Mouse (Mus musculus) midbrain, embryonic 11.5 days (tissue): ENCODE data around the gene Pacsin1. TPM values are rescaled to one million over a fixed set of nuclear protein-coding genes. Genes with fewer than 3 reads are reported as not detected.
A peak's percentile ranks its signal among the peaks of the same experiment; 100 is the strongest.
"Not testable (repeated sequence)": the region's sequence is repeated elsewhere in the genome, so short reads cannot be mapped to it uniquely, and the experiment has no call there.

Experiments
- ATAC-seq: fragments of 200-750 bp; cut with Nextera tagmentation; 2 replicates; pipeline ENCODE4 v1.8.0; 2017; ENCODE audit warnings: moderate TSS enrichment, moderate library complexity; ENCODE audit not compliant: low FRiP score
- DNase-seq: peaks from one replicate; pipeline ENCODE4 v3.0.0; 2015; ENCODE audit warnings: low spot score; ENCODE audit errors: missing footprints
- H3K27ac ChIP-seq: fragments of 300-500 bp; sonication (generic); 2 replicates; pipeline ENCODE4 v1.5.1; 2014; ENCODE audit warnings: low read depth, low read length
- H3K27me3 ChIP-seq: fragments of 300-500 bp; sonication (generic); 2 replicates; pipeline ENCODE4 v1.6.1; 2014; ENCODE audit warnings: mild to moderate bottlenecking, low read length, moderate library complexity, mixed read lengths; ENCODE audit not compliant: control insufficient read depth, insufficient read depth
- H3K36me3 ChIP-seq: fragments of 300-500 bp; sonication (generic); 2 replicates; pipeline ENCODE4 v1.6.1; 2014; ENCODE audit warnings: mild to moderate bottlenecking, low read length, moderate library complexity, mixed read lengths; ENCODE audit not compliant: control insufficient read depth, insufficient read depth
- H3K4me1 ChIP-seq: fragments of 300-500 bp; sonication (generic); 2 replicates; pipeline ENCODE4 v1.6.1; 2014; ENCODE audit warnings: low read length; ENCODE audit not compliant: control insufficient read depth, insufficient read depth
- H3K4me2 ChIP-seq: fragments of 300-500 bp; sonication (generic); 2 replicates; pipeline ENCODE4 v1.6.1; 2014; ENCODE audit warnings: mild to moderate bottlenecking, moderate library complexity
- H3K4me3 ChIP-seq: fragments of 300-500 bp; sonication (generic); 2 replicates; pipeline ENCODE4 v1.5.1; 2014; ENCODE audit warnings: low read depth, low read length
- H3K9ac ChIP-seq: fragments of 300-500 bp; sonication (generic); 2 replicates; pipeline ENCODE4 v1.6.1; 2014; ENCODE audit warnings: low read length
- H3K9me3 ChIP-seq: fragments of 300-500 bp; sonication (generic); 2 replicates; pipeline ENCODE4 v1.6.1; 2016; ENCODE audit warnings: low read length; ENCODE audit not compliant: control insufficient read depth
- WGBS: fragments of 180-500 bp; shearing (Covaris S2); extraction: QIAGEN DNeasy Blood & Tissue Kit; methylation state at CpG from one replicate; pipeline ENCODE4 v1.1.7; 2014; 5-methylcytosine and 5-hydroxymethylcytosine counted together
- polyA plus RNA-seq: library from polyadenylated mRNA; unstranded; fragments of >200 nt; fragmentation: Nextera tagmentation; extraction: Ambion mirVana; gene quantifications from 2 replicates; pipeline ENCODE4 v1.2.1, GENCODE M21; 2014

Gene Pacsin1
- polyA plus RNA-seq, 1 experiment from 2014 or later: 4.5 TPM

DNA sequence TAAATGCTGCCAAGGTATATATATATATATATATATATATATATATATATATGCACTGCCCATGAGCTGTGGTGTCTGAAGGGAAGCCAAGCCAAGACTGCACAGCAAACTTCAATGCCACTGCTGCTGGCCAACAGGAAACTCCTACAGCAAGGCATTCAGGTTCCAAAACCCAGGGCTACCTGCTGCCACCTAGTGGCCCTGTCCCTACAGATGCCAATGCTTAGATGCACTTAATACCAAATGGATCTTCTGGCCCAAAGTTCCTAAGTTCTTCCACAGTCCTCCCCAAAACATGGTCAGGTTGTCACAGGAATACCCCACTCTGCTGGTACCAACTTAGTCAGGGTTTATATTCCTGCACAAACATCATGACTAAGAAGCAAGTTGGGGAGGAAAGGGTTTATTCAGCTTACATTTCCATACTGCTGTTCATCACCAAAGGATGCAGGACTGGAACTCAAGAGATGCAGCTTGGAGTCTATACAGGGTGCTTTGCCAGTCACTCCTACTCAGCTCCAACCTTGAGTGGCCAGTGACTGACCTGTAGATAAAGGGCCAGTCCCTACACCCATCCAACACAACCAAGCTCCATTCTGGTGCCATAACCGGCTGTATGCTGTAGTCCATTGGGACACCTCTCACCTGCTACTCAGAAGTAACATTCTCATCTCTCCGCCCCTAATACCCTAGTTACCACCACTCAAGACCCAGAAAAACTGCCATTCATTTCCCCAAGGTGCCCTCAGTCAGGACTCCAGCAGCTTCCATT, 25.9 kb upstream of the Pacsin1 start:
- Histone ChIP-seq H3K4me3 (no peak overlapping the region), H3K9ac (no peak overlapping the region), H3K4me2 (no peak overlapping the region), H3K27me3 (no peaks in the 10 kb centered on the region), H3K36me3 (peaks cover 28% of the 10 kb centered on the region), H3K27ac (no peak overlapping the region), H3K9me3 (no peaks in the 10 kb centered on the region), H3K4me1 (peaks cover 25% of the 10 kb centered on the region)
- peak; percentile 96 for DNase-seq
- no peak for ATAC-seq
- 73% methylated on average over 2 of the region's 2 CpGs for WGBS

DNA sequence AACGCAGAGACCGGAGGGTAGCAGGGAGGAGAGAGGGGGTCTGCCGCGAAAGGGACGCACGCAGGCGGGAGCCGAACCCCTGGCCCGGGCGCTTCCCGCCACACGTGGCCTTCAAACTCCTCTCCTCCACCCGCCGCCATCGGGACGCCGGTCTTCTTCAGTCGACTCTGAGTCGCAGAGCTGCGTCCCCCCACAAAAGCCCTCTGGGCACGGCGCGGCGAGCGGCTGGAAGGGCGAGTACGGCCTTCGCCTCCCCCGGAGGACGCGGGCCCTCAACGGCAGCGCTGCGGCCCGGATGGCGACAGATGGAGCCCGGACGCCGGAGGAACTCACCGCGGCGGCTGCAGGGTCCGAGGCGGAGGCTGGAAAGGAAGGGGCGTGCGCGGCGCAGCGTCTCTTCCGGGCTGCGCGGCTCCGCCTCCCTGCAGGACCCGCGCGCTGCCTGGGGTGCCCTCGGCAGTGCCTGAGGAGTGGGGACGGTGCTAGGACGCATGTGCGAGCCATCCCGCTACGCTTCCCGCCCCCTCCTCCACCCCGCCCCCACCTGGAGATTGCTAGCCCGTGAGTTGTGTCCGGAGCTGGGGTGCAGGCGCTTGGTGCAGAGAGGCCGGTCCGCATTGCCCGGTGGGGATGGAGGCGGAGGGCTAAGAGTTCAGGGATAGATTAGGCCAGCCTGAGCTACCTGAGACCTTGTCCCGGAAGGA, 20.3 kb upstream of the Pacsin1 start, which contains the start of gene RPS10-NUDT3:
Gene RPS10-NUDT3 (minus strand): TSS at position 352 of the 704 bp plus-strand sequence.
- H3K36me3 ChIP-seq: peaks cover 27% of the 10 kb centered on the region
- H3K9ac ChIP-seq: peak within 1 kb of the TSS; percentile 91
- ATAC-seq: peak; percentile 98
- WGBS: under 1% methylated on average over 62 of the region's 72 CpGs
- no peaks in the 10 kb centered on the region for H3K9me3 ChIP-seq
- no peaks in the 10 kb centered on the region for H3K27me3 ChIP-seq
- peak within 1 kb of the TSS; percentile 61 for H3K27ac ChIP-seq
- peak; percentile 99 for DNase-seq
- H3K4me3 ChIP-seq: peak within 1 kb of the TSS; percentile 80
- peaks cover 20% of the 10 kb centered on the region for H3K4me1 ChIP-seq
- H3K4me2 ChIP-seq: peak within 1 kb of the TSS; percentile 82

DNA sequence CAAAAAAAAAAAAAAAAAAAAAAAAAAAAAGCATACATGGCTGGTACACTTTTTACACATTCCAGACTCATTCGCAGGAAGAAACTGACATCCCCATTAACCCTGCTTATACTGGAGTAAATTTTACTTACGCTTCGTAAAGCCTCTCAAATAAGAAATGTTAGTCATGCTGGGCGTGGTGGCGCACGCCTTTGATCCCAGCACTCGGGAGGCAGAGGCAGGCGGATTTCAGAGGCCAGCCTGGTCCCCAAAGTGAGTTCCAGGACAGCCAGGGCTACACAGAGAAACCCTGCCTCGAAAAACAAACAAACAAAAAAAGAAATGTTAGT, 19.8 kb upstream of the Pacsin1 start:
- not testable (repeated sequence) for H3K27ac ChIP-seq, H3K27me3 ChIP-seq, DNase-seq, ATAC-seq, H3K9me3 ChIP-seq
- H3K4me2 ChIP-seq: peak overlapping the region; percentile 43
- peak overlapping the region; percentile 80 for H3K4me3 ChIP-seq
- peaks cover 24% of the 10 kb centered on the region for H3K36me3 ChIP-seq
- H3K9ac ChIP-seq: peak overlapping the region; percentile 46; the same call in 1 of the 2 replicates
- H3K4me1 ChIP-seq: peaks cover 20% of the 10 kb centered on the region
- 57% methylated on average over 9 of the region's 9 CpGs for WGBS

DNA sequence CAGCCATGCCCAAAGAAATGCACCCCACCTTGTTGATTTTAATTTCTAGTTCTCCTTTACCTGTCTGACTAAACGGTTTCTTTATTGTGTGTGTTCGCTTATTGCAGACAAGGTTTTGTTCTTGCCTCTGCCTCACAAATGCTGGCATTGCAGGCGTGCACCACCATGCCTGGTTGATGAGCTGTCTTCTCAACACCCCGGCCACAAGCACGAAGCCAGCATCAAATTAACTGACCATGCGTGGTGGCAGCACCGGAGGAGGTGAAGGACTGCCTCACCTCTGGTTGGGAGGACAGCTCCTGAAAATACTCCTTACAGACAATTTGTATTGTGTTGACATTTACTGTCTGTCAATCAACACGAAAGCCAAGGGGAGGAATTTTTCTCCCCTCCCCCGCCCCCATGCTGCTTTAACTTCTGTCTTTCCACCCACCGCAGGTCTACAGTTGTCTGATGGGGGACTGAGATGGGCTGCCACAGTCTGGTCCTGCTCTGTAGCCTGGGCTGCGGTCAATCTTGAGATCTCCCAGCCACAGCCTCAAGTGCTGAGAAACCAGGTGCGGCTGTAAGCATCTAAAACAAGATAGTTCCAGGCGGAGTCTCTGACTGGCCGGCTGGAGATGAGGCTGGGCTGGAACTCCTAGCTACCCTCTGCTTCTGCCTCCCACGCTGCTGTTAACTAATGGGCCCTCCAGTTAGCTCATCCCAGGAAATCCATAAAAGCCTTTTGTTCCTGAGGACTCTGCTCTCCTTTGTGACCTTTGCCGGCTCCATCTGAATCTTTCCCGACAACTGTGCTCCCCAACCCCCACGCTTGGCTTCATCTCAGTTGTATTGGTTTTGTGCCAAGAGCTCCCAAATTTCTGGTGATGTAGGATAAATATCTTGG, 18.9 kb upstream of the Pacsin1 start, which contains the start of gene Rps10:
Gene Rps10 (minus strand): TSS at position 538 of the 889 bp plus-strand sequence.
- peak within 1 kb of the TSS; percentile 80 for H3K4me3 ChIP-seq
- WGBS: 54% methylated on average over 18 of the region's 18 CpGs
- peak within 1 kb of the TSS; percentile 33 for H3K9ac ChIP-seq
- no peaks in the 10 kb centered on the region for H3K27me3 ChIP-seq
- no peak for ATAC-seq
- H3K9me3 ChIP-seq: no peaks in the 10 kb centered on the region
- peaks cover 16% of the 10 kb centered on the region for H3K36me3 ChIP-seq
- no peak within 1 kb of the TSS for H3K27ac ChIP-seq
- DNase-seq: no peak
- peaks cover 20% of the 10 kb centered on the region for H3K4me1 ChIP-seq
- peak within 1 kb of the TSS; percentile 43; the same call in 1 of the 2 replicates for H3K4me2 ChIP-seq

DNA sequence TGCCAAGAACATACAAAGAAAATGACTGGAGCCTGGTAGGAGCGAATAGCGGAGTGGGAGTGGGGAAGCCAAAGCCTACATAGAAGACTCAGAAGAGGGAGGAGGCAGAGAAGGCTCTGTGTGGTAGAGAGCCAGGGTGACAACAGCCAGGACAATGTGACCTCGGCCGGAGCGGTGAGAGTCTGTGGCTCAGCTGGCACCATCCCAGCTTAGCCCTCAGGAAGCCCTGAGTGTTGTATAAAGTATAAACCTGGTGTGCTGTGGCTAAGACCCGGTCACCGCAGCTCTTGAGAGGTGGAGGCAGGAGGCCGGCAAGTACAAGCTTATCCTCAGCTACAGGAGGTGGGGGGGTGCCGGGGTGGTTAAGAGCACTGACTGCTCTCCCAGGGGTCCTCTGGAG, 18.0 kb upstream of the Pacsin1 start:
- 71% methylated on average over 9 of the region's 9 CpGs for WGBS
- no peak for DNase-seq
- H3K36me3 ChIP-seq: peaks cover 7% of the 10 kb centered on the region
- ATAC-seq: no peak
- no peak overlapping the region for H3K27ac ChIP-seq
- no peak overlapping the region for H3K4me2 ChIP-seq
- no peaks in the 10 kb centered on the region for H3K9me3 ChIP-seq
- no peak overlapping the region for H3K4me3 ChIP-seq
- H3K9ac ChIP-seq: no peak overlapping the region
- H3K27me3 ChIP-seq: no peaks in the 10 kb centered on the region
- peaks cover 20% of the 10 kb centered on the region for H3K4me1 ChIP-seq

DNA sequence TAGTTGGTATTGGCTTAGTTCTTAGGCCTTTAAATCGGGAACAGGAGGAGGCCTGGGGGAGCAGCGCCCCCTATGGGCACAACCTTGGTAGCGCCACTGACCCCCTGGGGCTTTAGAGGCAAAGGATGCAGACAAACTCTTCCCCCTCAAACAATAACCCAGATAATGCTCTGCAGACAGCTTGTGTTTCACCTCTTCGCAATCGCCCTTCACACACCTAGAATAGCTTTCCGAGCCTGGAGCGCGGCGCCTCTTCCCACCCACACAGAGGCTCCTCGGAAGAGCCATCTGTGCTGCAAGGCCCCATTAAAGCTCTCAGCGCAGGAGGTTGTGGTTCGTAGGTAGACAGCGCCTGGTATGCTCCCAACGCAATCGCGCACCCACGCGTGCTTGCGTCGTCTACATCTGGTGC, 16.4 kb upstream of the Pacsin1 start:
- no peak for ATAC-seq
- Histone ChIP-seq H3K27me3 (no peaks in the 10 kb centered on the region), H3K36me3 (no peaks in the 10 kb centered on the region), H3K9ac (no peak overlapping the region), H3K27ac (no peak overlapping the region), H3K4me1 (peaks cover 9% of the 10 kb centered on the region; the same call in 1 of the 2 replicates), H3K9me3 (no peaks in the 10 kb centered on the region), H3K4me2 (no peak overlapping the region), H3K4me3 (no peak overlapping the region)
- WGBS: 80% methylated on average over 20 of the region's 20 CpGs
- no peak for DNase-seq

DNA sequence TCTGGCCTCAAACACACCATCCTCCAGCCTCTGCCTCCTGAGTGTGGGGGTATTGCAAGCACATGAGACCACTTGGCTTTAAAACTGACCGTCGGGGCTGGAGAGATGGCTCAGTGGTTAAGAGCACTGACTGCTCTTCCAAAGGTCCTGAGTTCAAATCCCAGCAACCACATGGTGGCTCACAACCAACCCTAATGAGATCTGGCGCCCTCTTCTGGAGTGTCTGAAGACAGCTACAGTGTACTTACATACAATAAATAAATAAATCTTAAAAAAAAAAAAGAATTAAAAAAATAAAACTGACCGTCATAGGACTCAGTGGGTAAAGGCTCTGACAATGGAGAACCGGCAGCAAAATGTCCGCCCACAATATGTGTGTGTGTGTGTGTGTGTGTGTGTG, 15.5 kb upstream of the Pacsin1 start:
- H3K36me3 ChIP-seq, ATAC-seq, H3K27ac ChIP-seq, DNase-seq, H3K4me2 ChIP-seq, H3K9me3 ChIP-seq, H3K9ac ChIP-seq, H3K27me3 ChIP-seq, H3K4me1 ChIP-seq, H3K4me3 ChIP-seq: not testable (repeated sequence)
- 87% methylated on average over 6 of the region's 6 CpGs for WGBS

DNA sequence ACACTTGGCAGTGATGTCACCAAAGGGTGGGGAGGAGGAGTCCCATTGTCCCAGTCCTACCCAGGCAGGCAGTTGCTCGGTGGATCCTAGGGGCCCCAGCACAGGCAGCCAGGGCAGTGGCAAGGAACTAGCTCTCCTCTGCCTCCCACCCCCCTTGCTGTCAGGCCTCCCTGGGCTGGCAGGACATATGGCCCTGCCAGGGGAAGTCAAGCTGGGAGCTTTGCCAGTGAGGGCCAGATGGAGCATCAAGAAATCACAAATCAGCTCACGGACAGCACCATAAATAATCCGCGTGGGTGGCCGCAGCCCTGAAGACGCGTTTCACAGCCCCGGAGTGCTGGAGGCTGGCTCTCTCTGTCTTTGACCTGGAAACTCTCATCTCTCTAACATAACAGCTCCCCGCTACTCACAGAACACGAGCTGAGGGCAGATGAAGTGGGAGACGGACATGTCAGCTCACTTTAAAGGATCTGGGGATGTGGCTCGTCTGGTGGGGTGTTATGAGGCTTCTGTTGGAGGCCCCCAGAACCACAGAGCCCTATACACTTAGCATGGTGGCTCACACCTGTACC, 12.7 kb upstream of the Pacsin1 start:
- no peaks in the 10 kb centered on the region for H3K4me1 ChIP-seq
- H3K27ac ChIP-seq: peak overlapping the region; percentile 27; the same call in 1 of the 2 replicates
- no peak for DNase-seq
- WGBS: 47% methylated on average over 12 of the region's 12 CpGs
- H3K4me3 ChIP-seq: no peak overlapping the region
- ATAC-seq: no peak
- H3K9ac ChIP-seq: peak overlapping the region; percentile 33
- no peaks in the 10 kb centered on the region for H3K36me3 ChIP-seq
- peak overlapping the region; percentile 3; the same call in 1 of the 2 replicates for H3K4me2 ChIP-seq
- no peaks in the 10 kb centered on the region for H3K27me3 ChIP-seq
- H3K9me3 ChIP-seq: no peaks in the 10 kb centered on the region
